Mouse (Mus musculus): ENCODE results near the gene Aurkaip1.

DNA sequence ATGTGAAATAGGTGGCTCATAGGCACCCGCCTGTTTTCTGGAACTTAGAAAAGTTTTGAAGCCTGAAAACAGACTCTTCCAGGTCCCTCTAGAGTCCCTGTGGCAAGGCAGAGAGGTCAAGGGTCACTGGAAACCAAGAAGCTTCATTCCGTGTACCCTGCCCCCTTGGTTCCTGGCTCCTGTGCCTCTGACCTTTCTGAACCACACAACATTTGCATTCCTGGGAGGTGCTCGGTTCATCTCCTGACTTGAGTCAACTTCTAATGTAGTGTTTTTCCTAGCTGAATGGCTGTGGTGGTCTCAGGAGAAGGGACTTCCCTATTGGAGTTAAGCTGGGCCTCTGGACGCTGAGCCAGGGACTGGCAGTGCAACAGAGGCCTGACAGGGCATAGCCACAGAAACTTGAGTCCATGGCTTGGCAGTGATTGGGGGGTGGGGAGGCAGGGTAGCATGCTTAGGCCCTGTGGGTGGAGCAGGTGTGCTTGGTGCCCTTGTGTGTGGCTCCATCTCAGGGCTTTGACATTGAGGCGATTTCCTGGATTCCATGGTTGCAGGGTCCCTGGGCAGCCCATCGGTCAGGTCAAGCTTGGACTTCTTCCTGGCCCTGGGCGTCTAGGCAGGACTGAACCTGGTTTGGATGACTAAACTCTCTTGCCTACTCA is 17.5 kb downstream of the Aurkaip1 start:
- TF ChIP-seq CTCF (IDR thresholded peaks at IDR 0.05; ENCODE audit: extremely low read depth, insufficient read length, insufficient replicate concordance, low read depth, low read length) (no peak), POLR2A (IDR thresholded peaks at IDR 0.05; ENCODE audit: low read depth, low read length) (no peak)
